In the genomic region with DNA sequence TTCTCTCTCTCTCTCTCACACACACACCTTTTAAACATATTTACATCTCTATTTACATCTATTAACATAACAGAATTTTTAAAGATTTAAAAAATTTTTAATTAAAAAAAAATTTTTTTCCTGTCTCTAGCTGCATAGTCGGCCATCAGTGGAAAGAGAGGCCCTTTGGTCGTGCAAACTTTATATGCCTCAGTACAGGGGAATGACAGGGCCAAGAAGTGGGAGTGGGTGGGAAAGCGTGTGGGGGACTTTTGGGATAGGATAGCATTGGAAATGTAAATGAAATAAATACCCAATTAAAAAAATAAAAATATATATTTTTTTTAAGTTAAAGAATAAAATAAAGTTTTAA, we compare ENCODE assay signal across 18 mouse cellular contexts. TPM values are rescaled to one million over a fixed set of nuclear protein-coding genes. Genes with fewer than 3 reads are reported as not detected.
A peak's percentile ranks its signal among the peaks of the same experiment; 100 is the strongest.
DNase-seq lines count a peak whose midpoint lies in the region; ATAC-seq and TF ChIP-seq lines count a peak whose summit lies in the region.
"Not testable (repeated sequence)": the region's sequence is repeated elsewhere in the genome, so short reads cannot be mapped to it uniquely, and the experiment has no call there.
"Had no signal": no experiment of that assay in that cellular context is flagged by ENCODE, and none has a peak within 500 bp of the region (broad histone marks: within the 10 kb centered on the region; RNA-seq: fewer than 3 reads in every experiment).

No protein-coding gene starts in this region.

- not testable (repeated sequence) for TF ChIP-seq CTCF in gastrocnemius, adult 2 months (IDR thresholded peaks at IDR 0.05); midbrain, postnatal 0 days (IDR thresholded peaks at IDR 0.05); stomach, postnatal 0 days (IDR thresholded peaks at IDR 0.05; ENCODE audit: low read depth)

- DNase-seq in forebrain, embryonic 11.5 days (ENCODE audit: low spot score); gastrocnemius, adult 2 months; intestine, embryonic 14.5 days (ENCODE audit: low spot score); limb, embryonic 11.5 days (ENCODE audit: low spot score); midbrain, postnatal 0 days (ENCODE audit: low spot score); stomach, postnatal 0 days (ENCODE audit: low spot score): not testable (repeated sequence)

- 46% methylated on average over 3 of the region's 3 CpGs for WGBS in forebrain, embryonic 11.5 days
- WGBS in hindbrain, embryonic 12.5 days = 49% methylated on average over 3 of the region's 3 CpGs
- WGBS in intestine, embryonic 14.5 days = 34% methylated on average over 3 of the region's 3 CpGs
- WGBS in limb, embryonic 11.5 days = 43% methylated on average over 3 of the region's 3 CpGs
- WGBS in lung, embryonic 16.5 days = 25% methylated on average over 3 of the region's 3 CpGs
- WGBS in midbrain, postnatal 0 days = 40% methylated on average over 3 of the region's 3 CpGs
- WGBS in stomach, postnatal 0 days = 27% methylated on average over 3 of the region's 3 CpGs

- H3K9ac ChIP-seq in forebrain, embryonic 11.5 days (ENCODE audit: low read length); hindbrain, embryonic 12.5 days; intestine, embryonic 14.5 days (ENCODE audit: low read length); limb, embryonic 11.5 days (ENCODE audit: low read length); lung, embryonic 16.5 days (ENCODE audit: low read length); midbrain, postnatal 0 days (replicated peaks; ENCODE audit: low read length, poor library complexity, severe bottlenecking); stomach, postnatal 0 days (ENCODE audit: low read length): not testable (repeated sequence)

- H3K36me3 ChIP-seq in forebrain, embryonic 11.5 days (ENCODE audit: control insufficient read depth, insufficient read depth, low read length); hindbrain, embryonic 12.5 days; intestine, embryonic 14.5 days (ENCODE audit: control insufficient read depth, insufficient read depth, low read length); limb, embryonic 11.5 days (ENCODE audit: control insufficient read depth, insufficient read depth, low read length); lung, embryonic 16.5 days (ENCODE audit: control insufficient read depth, insufficient read depth, low read length); midbrain, postnatal 0 days (ENCODE audit: insufficient read depth, low read length); stomach, postnatal 0 days (ENCODE audit: control insufficient read depth, insufficient read depth, low read length): not testable (repeated sequence)

- H3K27ac ChIP-seq in forebrain, embryonic 11.5 days (ENCODE audit: low read depth, low read length); hindbrain, embryonic 12.5 days; intestine, embryonic 14.5 days (ENCODE audit: low read depth); limb, embryonic 11.5 days (replicated peaks; ENCODE audit: low read depth, low read length); lung, embryonic 16.5 days (ENCODE audit: low read length): not testable (repeated sequence)
- H3K27ac ChIP-seq in gastrocnemius, adult 2 months = peak overlapping the region; percentile 59
- H3K27ac ChIP-seq in midbrain, postnatal 0 days (ENCODE audit: low read depth, low read length) = peak overlapping the region; percentile 99; the same call in 1 of the 2 replicates
- H3K27ac ChIP-seq in stomach, postnatal 0 days (replicated peaks) = peak overlapping the region; percentile 97

- ATAC-seq in forebrain, embryonic 11.5 days (replicated peaks; ENCODE audit: low FRiP score) = peak; percentile 39
- peak; percentile 45 for ATAC-seq in hindbrain, embryonic 12.5 days (ENCODE audit: low FRiP score)
- peak; percentile 33 for ATAC-seq in intestine, embryonic 14.5 days (replicated peaks; ENCODE audit: low FRiP score, low TSS enrichment, low read depth)
- peak; percentile 45; the same call in 1 of the 2 replicates for ATAC-seq in limb, embryonic 11.5 days (ENCODE audit: insufficient number of reproducible peaks, low FRiP score, low TSS enrichment, low read depth)
- ATAC-seq in lung, embryonic 16.5 days (ENCODE audit: low read depth); midbrain, postnatal 0 days (ENCODE audit: low FRiP score); stomach, postnatal 0 days (ENCODE audit: low FRiP score, low TSS enrichment): not testable (repeated sequence)

- TF ChIP-seq EP300 in stomach, postnatal 0 days (optimal IDR thresholded peaks at IDR 0.05) = not testable (repeated sequence)

- not testable (repeated sequence) for H3K4me1 ChIP-seq in forebrain, embryonic 11.5 days (replicated peaks; ENCODE audit: control insufficient read depth, insufficient read depth, low read length); hindbrain, embryonic 12.5 days; intestine, embryonic 14.5 days (replicated peaks; ENCODE audit: control insufficient read depth, insufficient read depth, low read length); limb, embryonic 11.5 days (ENCODE audit: control insufficient read depth, insufficient read depth, low read length); lung, embryonic 16.5 days (replicated peaks; ENCODE audit: control insufficient read depth, insufficient read depth, low read length); midbrain, postnatal 0 days (ENCODE audit: insufficient read depth, low read length); stomach, postnatal 0 days (replicated peaks; ENCODE audit: control insufficient read depth, insufficient read depth)

- H3K9me3 ChIP-seq in forebrain, embryonic 11.5 days (ENCODE audit: control insufficient read depth, low read length); hindbrain, embryonic 12.5 days (replicated peaks); intestine, embryonic 14.5 days (ENCODE audit: control insufficient read depth, low read length); limb, embryonic 11.5 days (ENCODE audit: control insufficient read depth, low read length); lung, embryonic 16.5 days (ENCODE audit: control insufficient read depth, low read length); midbrain, postnatal 0 days (ENCODE audit: low read length); stomach, postnatal 0 days (ENCODE audit: control insufficient read depth, low read length): not testable (repeated sequence)

- not testable (repeated sequence) for H3K4me2 ChIP-seq in forebrain, embryonic 11.5 days (ENCODE audit: low read depth, low read length, severe bottlenecking); hindbrain, embryonic 12.5 days (replicated peaks); limb, embryonic 11.5 days (ENCODE audit: low read depth, severe bottlenecking); stomach, postnatal 0 days (replicated peaks; ENCODE audit: low read depth)
- peak overlapping the region; percentile 20; the same call in 1 of the 2 replicates for H3K4me2 ChIP-seq in intestine, embryonic 14.5 days (ENCODE audit: low read length)
- H3K4me2 ChIP-seq in lung, embryonic 16.5 days (ENCODE audit: low read depth, low read length) = 0 out of 2 replicates have a peak overlapping the region, but pooled peaks have one; percentile 28
- 0 out of 2 replicates have a peak overlapping the region, but pooled peaks have one; percentile 18 for H3K4me2 ChIP-seq in midbrain, postnatal 0 days (ENCODE audit: low read depth, low read length, poor library complexity, severe bottlenecking)

- not testable (repeated sequence) for H3K27me3 ChIP-seq in forebrain, embryonic 11.5 days (ENCODE audit: control insufficient read depth, insufficient read depth, low read length); hindbrain, embryonic 12.5 days; intestine, embryonic 14.5 days (replicated peaks; ENCODE audit: control insufficient read depth, insufficient read depth, low read length); limb, embryonic 11.5 days (ENCODE audit: control insufficient read depth, insufficient read depth, low read length); lung, embryonic 16.5 days (ENCODE audit: control insufficient read depth, insufficient read depth, low read depth, low read length); midbrain, postnatal 0 days (ENCODE audit: insufficient read depth, low read length); stomach, postnatal 0 days (ENCODE audit: control insufficient read depth, insufficient read depth, low read length)

- not testable (repeated sequence) for H3K4me3 ChIP-seq in forebrain, embryonic 11.5 days (ENCODE audit: low read depth, low read length); gastrocnemius, adult 2 months; hindbrain, embryonic 12.5 days; intestine, embryonic 14.5 days (ENCODE audit: low read depth, low read length); limb, embryonic 11.5 days (ENCODE audit: low read depth, low read length); lung, embryonic 16.5 days (ENCODE audit: low read length); midbrain, postnatal 0 days (ENCODE audit: low read depth, low read length); stomach, postnatal 0 days (ENCODE audit: low read depth, low read length)

- intact Hi-C loops in gastrocnemius, adult 2 months (cut with DNase I) = loop anchor here (2.0 kb wide), 1 partner anchor 62 kb away; no protein-coding TSS in a partner anchor

RNA-seq across cellular contexts. Expression of a gene that starts 7.7 kb away (rescaled TPM):
- polyA plus RNA-seq in forebrain, embryonic 11.5 days (2014; fragmentation: Nextera tagmentation; extraction: Ambion mirVana) = 55.0 and 58.5 TPM in 2 replicates
- 10 to 100 TPM; 10.3 to 22.8 TPM for total RNA-seq in gastrocnemius, adult 2 months (2021)
- polyA plus RNA-seq in hindbrain, embryonic 12.5 days (2016; fragmentation: Nextera tagmentation; extraction: Ambion mirVana) = 51.5 and 53.6 TPM in 2 replicates
- polyA plus RNA-seq in intestine, embryonic 14.5 days (2014; fragmentation: Nextera tagmentation; extraction: Ambion mirVana) = 43.1 and 46.6 TPM in 2 replicates
- 144 and 157 TPM in 2 replicates for polyA plus RNA-seq in limb, embryonic 11.5 days (2014; fragmentation: Nextera tagmentation; extraction: Ambion mirVana)
- polyA plus RNA-seq in lung, embryonic 16.5 days (2015; fragmentation: Nextera tagmentation; extraction: Ambion mirVana) = 87.5 and 105 TPM in 2 replicates
- total RNA-seq in midbrain, postnatal 0 days (2014; rRNA removed) = 12.9 and 17.1 TPM in 2 replicates
- polyA plus RNA-seq in midbrain, postnatal 0 days (2015; fragmentation: Nextera tagmentation; extraction: Ambion mirVana) = 25.1 and 28.2 TPM in 2 replicates
- polyA plus RNA-seq in stomach, postnatal 0 days (2015; fragmentation: Nextera tagmentation; extraction: Ambion mirVana) = 1,515 and 1,656 TPM in 2 replicates
- total RNA-seq: monocyte, adult 5-6 weeks had no signal

RNA-seq across cellular contexts. Expression of a gene that starts 55.6 kb away (rescaled TPM):
- not detected in 2 replicates for polyA plus RNA-seq in forebrain, embryonic 11.5 days (2014; fragmentation: Nextera tagmentation; extraction: Ambion mirVana)
- total RNA-seq in gastrocnemius, adult 2 months (2021) = under 1 TPM in 1 of 2 experiments, not detected in 1; 0.33 TPM
- polyA plus RNA-seq in hindbrain, embryonic 12.5 days (2016; fragmentation: Nextera tagmentation; extraction: Ambion mirVana) = not detected in 2 replicates
- polyA plus RNA-seq in intestine, embryonic 14.5 days (2014; fragmentation: Nextera tagmentation; extraction: Ambion mirVana) = 1.2 and 3.1 TPM in 2 replicates
- polyA plus RNA-seq in limb, embryonic 11.5 days (2014; fragmentation: Nextera tagmentation; extraction: Ambion mirVana) = not detected in 2 replicates
- not detected in 2 replicates for polyA plus RNA-seq in lung, embryonic 16.5 days (2015; fragmentation: Nextera tagmentation; extraction: Ambion mirVana)
- not detected in 2 replicates for total RNA-seq in midbrain, postnatal 0 days (2014; rRNA removed)
- polyA plus RNA-seq in midbrain, postnatal 0 days (2015; fragmentation: Nextera tagmentation; extraction: Ambion mirVana) = not detected in 2 replicates
- 1,326 and 1,348 TPM in 2 replicates for polyA plus RNA-seq in stomach, postnatal 0 days (2015; fragmentation: Nextera tagmentation; extraction: Ambion mirVana)
- total RNA-seq: ES-E14; gastrocnemius, adult 8-10 months; granulocyte monocyte progenitor cell, adult 5-6 weeks; hematopoietic stem cell, adult 5-6 weeks; left cerebral cortex, adult 2 months; left cerebral cortex, postnatal 4 days; megakaryocyte progenitor cell, adult 5-6 weeks; monocyte, adult 5-6 weeks had no signal
- polyA plus RNA-seq: heart, embryonic 12.5 days; neural tube, embryonic 14.5 days had no signal

Comparison
In these comparisons a context has a peak if more than half of its experiments do, and no peak if none do; other contexts are left out.
1. RNA of a gene that starts 55.6 kb away (polyA plus RNA-seq): 1,326 to 1,348 TPM in stomach, postnatal 0 days; 1.2 to 3.1 TPM in intestine, embryonic 14.5 days, not detected in lung, embryonic 16.5 days, not detected in limb, embryonic 11.5 days, not detected in forebrain, embryonic 11.5 days, not detected in hindbrain, embryonic 12.5 days and not detected in midbrain, postnatal 0 days; every median in the first group is over 100 times any median in the second.